Mouse (Mus musculus) liver, adult 2 months (tissue): ENCODE results near the gene Sec61a2.

Experiments used
- CTCF ChIP-seq: fragments of 200-500 bp; IDR thresholded peaks from 2 replicates; pipeline ENCODE4 v1.5.1; 2011; ENCODE audit warnings: low read depth, low read length, control low read depth
- POLR2A ChIP-seq: fragments of 200-500 bp; IDR thresholded peaks from 2 replicates; pipeline ENCODE4 v1.6.1; 2011; ENCODE audit warnings: low read length, control low read depth; ENCODE audit not compliant: insufficient read depth; ENCODE audit errors: extremely low read depth

DNA sequence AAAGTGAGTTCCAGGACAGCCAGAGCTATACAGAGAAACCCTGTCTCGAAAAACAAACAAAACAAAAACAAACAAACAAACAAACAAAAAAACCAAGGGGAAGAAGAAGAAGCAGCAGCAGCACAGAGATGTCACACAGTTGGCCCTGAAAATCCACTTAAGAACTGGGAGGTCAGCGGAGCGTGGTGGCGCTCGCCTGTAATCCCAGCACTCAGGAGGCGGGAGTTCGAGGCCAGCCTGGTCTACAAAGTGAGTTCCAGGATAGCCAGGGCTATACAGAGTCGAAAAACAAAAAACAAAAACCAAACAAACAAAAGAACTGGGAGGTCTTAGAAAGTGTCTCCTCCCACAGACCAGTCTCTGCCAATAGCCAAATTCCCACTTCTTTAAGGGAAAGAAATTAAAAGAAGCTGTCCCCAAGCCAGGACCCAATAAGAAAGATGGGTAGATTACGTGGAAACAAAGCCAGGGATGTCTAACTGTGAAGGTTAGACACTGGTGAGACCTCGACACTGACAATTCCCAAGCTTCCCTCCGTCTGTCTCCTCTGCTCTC, 46.7 kb upstream of the Sec61a2 start:
- TF ChIP-seq CTCF: no peak
- no peak for TF ChIP-seq POLR2A
